12 mouse cellular contexts compared by ENCODE assay signal in genomic region chr6:99918351-99918750, GRCm38 (mm10).
"Had no signal": no experiment of that assay in that cellular context is flagged by ENCODE, and none has a peak within 500 bp of the region (broad histone marks: within the 10 kb centered on the region; RNA-seq: fewer than 3 reads in every experiment).

No protein-coding gene starts in this region.

- DNase-seq: kidney, adult 8-10 months; kidney, postnatal 10 days; kidney, postnatal 36 days; liver, postnatal 0 days; lung, embryonic 14.5 days; midbrain, embryonic 14.5 days; right cerebral cortex, adult 18-20 months; right cerebral cortex, postnatal 14 days; right cerebral cortex, postnatal 4 days; thymus, adult 2 months; thymus, postnatal 14 days; thymus, postnatal 4 days had no signal
